Mouse (Mus musculus) embryonic facial prominence, embryonic 11.5 days (tissue): ENCODE results near the gene Nsd2. TPM values are rescaled to one million over a fixed set of nuclear protein-coding genes. Genes with fewer than 3 reads are reported as not detected.

Experiments
- ATAC-seq: fragments of 200-750 bp; cut with Nextera tagmentation; replicated peaks from 2 replicates; pipeline ENCODE4 v1.8.0; 2017; ENCODE audit warnings: low read depth; ENCODE audit not compliant: insufficient number of reproducible peaks, low FRiP score, low TSS enrichment
- DNase-seq: peaks from one replicate; pipeline ENCODE4 v3.0.0-alpha.2; 2015; ENCODE audit warnings: low spot score
- H3K27ac ChIP-seq: fragments of 300-500 bp; sonication (generic); replicated peaks from 2 replicates; pipeline ENCODE4 v1.5.1; 2014; ENCODE audit warnings: mild to moderate bottlenecking, low read depth, low read length, control low read depth
- H3K27me3 ChIP-seq: fragments of 300-500 bp; sonication (generic); 2 replicates; pipeline ENCODE4 v1.6.1; 2014; ENCODE audit warnings: mild to moderate bottlenecking, low read length, moderate library complexity, mixed read lengths; ENCODE audit not compliant: control insufficient read depth, insufficient read depth
- H3K36me3 ChIP-seq: fragments of 300-500 bp; sonication (generic); replicated peaks from 2 replicates; pipeline ENCODE4 v1.6.1; 2014; ENCODE audit warnings: low read depth, mild to moderate bottlenecking, low read length, moderate library complexity, mixed read lengths; ENCODE audit not compliant: control insufficient read depth, insufficient read depth
- H3K4me1 ChIP-seq: fragments of 300-500 bp; sonication (generic); 2 replicates; pipeline ENCODE4 v1.6.1; 2014; ENCODE audit warnings: low read length, mixed read lengths; ENCODE audit not compliant: control insufficient read depth, insufficient read depth
- H3K4me2 ChIP-seq: fragments of 300-500 bp; sonication (generic); 2 replicates; pipeline ENCODE4 v1.6.1; 2014; ENCODE audit warnings: low read depth, mild to moderate bottlenecking, control low read depth, low read length, moderate library complexity
- H3K4me3 ChIP-seq: fragments of 300-500 bp; sonication (generic); 2 replicates; pipeline ENCODE4 v1.5.1; 2014; ENCODE audit warnings: low read depth, low read length, control low read depth
- H3K9ac ChIP-seq: fragments of 300-500 bp; sonication (generic); replicated peaks from 2 replicates; pipeline ENCODE4 v1.6.1; 2014; ENCODE audit warnings: mild to moderate bottlenecking, control low read depth, low read length
- H3K9me3 ChIP-seq: fragments of 300-500 bp; sonication (generic); replicated peaks from 2 replicates; pipeline ENCODE4 v1.6.1; 2016; ENCODE audit warnings: mild to moderate bottlenecking, low read length, inconsistent platforms, mixed read lengths; ENCODE audit not compliant: control insufficient read depth
- WGBS: fragments of 180-500 bp; shearing (Covaris S2); extraction: QIAGEN DNeasy Blood & Tissue Kit; methylation state at CpG from one replicate; pipeline ENCODE4 v1.1.7; 2014; 5-methylcytosine and 5-hydroxymethylcytosine counted together
- polyA plus RNA-seq: library from polyadenylated mRNA; unstranded; fragments of >200 nt; fragmentation: Nextera tagmentation; extraction: Ambion mirVana; gene quantifications from 2 replicates; pipeline ENCODE4 v1.2.1, GENCODE M21; 2014

Nsd2 gene
- polyA plus RNA-seq, 1 experiment from 2014 or later: 73.6 TPM

- 65% methylated on average over 2 of the region's 2 CpGs for WGBS
- no peak for ATAC-seq
Observed at GRCm38 (mm10) chr5:33854019-33854418, 33.5 kb downstream of the Nsd2 start.

GRCm38 (mm10) chr5:33857693-33858092, 37.2 kb downstream of the Nsd2 start:
- H3K4me1 ChIP-seq: no peaks in the 10 kb centered on the region
- H3K4me2 ChIP-seq: no peak overlapping the region
- peaks cover 26% of the 10 kb centered on the region for H3K36me3 ChIP-seq
- H3K27ac ChIP-seq: no peak overlapping the region
- H3K4me3 ChIP-seq: no peak overlapping the region
- no peak for ATAC-seq
- H3K9ac ChIP-seq: no peak overlapping the region
- DNase-seq: no peak
- no peaks in the 10 kb centered on the region for H3K9me3 ChIP-seq
- no peaks in the 10 kb centered on the region for H3K27me3 ChIP-seq

More at GRCm38 (mm10) chr5:33854019-33854418, 33.5 kb downstream of the Nsd2 start:
- Histone ChIP-seq H3K4me2 (no peak overlapping the region), H3K27me3 (no peaks in the 10 kb centered on the region), H3K9ac (no peak overlapping the region), H3K4me3 (no peak overlapping the region), H3K9me3 (no peaks in the 10 kb centered on the region), H3K4me1 (no peaks in the 10 kb centered on the region), H3K27ac (no peak overlapping the region), H3K36me3 (peaks cover 12% of the 10 kb centered on the region)
- DNase-seq: no peak

- 93% methylated on average over 1 of the region's 1 CpGs for WGBS
- Histone ChIP-seq H3K4me1 (no peaks in the 10 kb centered on the region), H3K36me3 (peaks cover 12% of the 10 kb centered on the region), H3K9me3 (no peaks in the 10 kb centered on the region), H3K4me2 (no peak overlapping the region), H3K27me3 (no peaks in the 10 kb centered on the region), H3K27ac (no peak overlapping the region), H3K9ac (no peak overlapping the region), H3K4me3 (no peak overlapping the region)
- ATAC-seq (no peak), DNase-seq (no peak)
Observed at GRCm38 (mm10) chr5:33875472-33875871, 54.9 kb downstream of the Nsd2 start.

- no peak overlapping the region for H3K9ac ChIP-seq
- 94% methylated on average over 4 of the region's 4 CpGs for WGBS
- DNase-seq (no peak), ATAC-seq (no peak)
- no peak overlapping the region for H3K4me2 ChIP-seq
- H3K9me3 ChIP-seq: no peaks in the 10 kb centered on the region
- H3K4me1 ChIP-seq: no peaks in the 10 kb centered on the region
- H3K27me3 ChIP-seq: no peaks in the 10 kb centered on the region
- peaks cover 17% of the 10 kb centered on the region for H3K36me3 ChIP-seq
- H3K27ac ChIP-seq: no peak overlapping the region
- no peak overlapping the region for H3K4me3 ChIP-seq
Observed at GRCm38 (mm10) chr5:33881118-33881517, 60.6 kb downstream of the Nsd2 start.

- WGBS: 96% methylated on average over 6 of the region's 6 CpGs
- Histone ChIP-seq H3K27ac (no peak overlapping the region), H3K9me3 (no peaks in the 10 kb centered on the region), H3K4me1 (no peaks in the 10 kb centered on the region), H3K4me3 (no peak overlapping the region), H3K9ac (no peak overlapping the region), H3K4me2 (no peak overlapping the region), H3K27me3 (no peaks in the 10 kb centered on the region; the same call in 1 of the 2 replicates), H3K36me3 (peaks cover 32% of the 10 kb centered on the region)
- ATAC-seq (no peak), DNase-seq (no peak)
Observed at GRCm38 (mm10) chr5:33893406-33893805, 72.9 kb downstream of the Nsd2 start.

- no peak overlapping the region for H3K4me3 ChIP-seq
- 86% methylated on average over 9 of the region's 9 CpGs for WGBS
- H3K4me2 ChIP-seq: no peak overlapping the region
- H3K4me1 ChIP-seq: no peaks in the 10 kb centered on the region
- no peak overlapping the region for H3K27ac ChIP-seq
- DNase-seq (no peak), ATAC-seq (no peak)
- H3K9ac ChIP-seq: no peak overlapping the region
- peaks cover 39% of the 10 kb centered on the region for H3K36me3 ChIP-seq
- no peaks in the 10 kb centered on the region for H3K9me3 ChIP-seq
- no peaks in the 10 kb centered on the region; the same call in 1 of the 2 replicates for H3K27me3 ChIP-seq
Observed at GRCm38 (mm10) chr5:33895116-33895515, 74.6 kb downstream of the Nsd2 start.

GRCm38 (mm10) chr5:33897158-33897557, 76.6 kb downstream of the Nsd2 start:
- Histone ChIP-seq H3K4me1 (no peaks in the 10 kb centered on the region), H3K36me3 (peaks cover 34% of the 10 kb centered on the region), H3K4me3 (no peak overlapping the region), H3K27me3 (no peaks in the 10 kb centered on the region; the same call in 1 of the 2 replicates), H3K9ac (no peak overlapping the region), H3K27ac (no peak overlapping the region), H3K9me3 (no peaks in the 10 kb centered on the region), H3K4me2 (no peak overlapping the region)
- WGBS: 90% methylated on average over 2 of the region's 2 CpGs
- ATAC-seq: no peak
- no peak for DNase-seq

- DNase-seq (no peak), ATAC-seq (no peak)
- Histone ChIP-seq H3K4me1 (no peaks in the 10 kb centered on the region), H3K9ac (no peak overlapping the region), H3K4me3 (no peak overlapping the region), H3K4me2 (no peak overlapping the region), H3K36me3 (peaks cover 26% of the 10 kb centered on the region), H3K9me3 (no peaks in the 10 kb centered on the region), H3K27ac (no peak overlapping the region), H3K27me3 (no peaks in the 10 kb centered on the region; the same call in 1 of the 2 replicates)
- WGBS: 90% methylated on average over 9 of the region's 9 CpGs
Observed at GRCm38 (mm10) chr5:33898671-33899070, 78.1 kb downstream of the Nsd2 start.
